Mouse (Mus musculus) adrenal gland (tissue): ENCODE measurements around the gene Kcnv2.

ENCODE experiments used
- intact Hi-C: fragments of 180-260 bp; cut with DNase I; formaldehyde crosslinking; loops from one replicate; pipeline ENCODE4 v1.15.1; 2025
- long read RNA-seq, 2 experiments: library from polyadenylated mRNA; unstranded; transcript quantifications; one replicate each; pipeline ENCODE4 v2.0.0; 2020; ENCODE audit warnings: borderline replicate concordance in 1 of 2; ENCODE audit not compliant: insufficient replicate concordance in 1 of 2

Kcnv2 gene
- long read RNA-seq, experiment 1, result 0 reads
- long read RNA-seq, experiment 2, result 0 reads

GRCm38 (mm10) chr19:27322281-27322680, at the start of gene Kcnv2:
TSS of gene Kcnv2 (plus strand) at chr19:27322588.
- intact Hi-C loops, result no loop called here

- intact Hi-C loops, result no loop called here
Measured at GRCm38 (mm10) chr19:27273385-27273784, 49.0 kb upstream of the Kcnv2 start.

GRCm38 (mm10) chr19:27274382-27274781, 48.0 kb upstream of the Kcnv2 start:
- intact Hi-C loops, result no loop called here

GRCm38 (mm10) chr19:27279174-27279573, 43.2 kb upstream of the Kcnv2 start:
- intact Hi-C loops, result no loop called here

GRCm38 (mm10) chr19:27310039-27310438, 12.3 kb upstream of the Kcnv2 start:
- intact Hi-C loops, result loop anchor here (5.0 kb wide), 1 partner anchor 43 kb away; no protein-coding TSS in a partner anchor

GRCm38 (mm10) chr19:27311311-27311710, 11.1 kb upstream of the Kcnv2 start:
- intact Hi-C loops, result loop anchor here (5.0 kb wide), 1 partner anchor 44 kb away; no protein-coding TSS in a partner anchor

GRCm38 (mm10) chr19:27312266-27313079, 9.9 kb upstream of the Kcnv2 start:
- intact Hi-C loops, result loop anchor here (5.0 kb wide), 1 partner anchor 45 kb away; no protein-coding TSS in a partner anchor

- intact Hi-C loops, result loop anchor here (5.0 kb wide), 1 partner anchor 46 kb away; no protein-coding TSS in a partner anchor
Measured at GRCm38 (mm10) chr19:27313080-27313413, 9.3 kb upstream of the Kcnv2 start.

GRCm38 (mm10) chr19:27316313-27317258, 5.8 kb upstream of the Kcnv2 start:
- intact Hi-C loops, result no loop called here

- intact Hi-C loops, result no loop called here
Measured at GRCm38 (mm10) chr19:27317337-27317736, 5.1 kb upstream of the Kcnv2 start.

- intact Hi-C loops, result no loop called here
Measured at GRCm38 (mm10) chr19:27322911-27323627, 681 bp downstream of the Kcnv2 start.

- intact Hi-C loops, result no loop called here
Measured at GRCm38 (mm10) chr19:27325558-27325957, 3.2 kb downstream of the Kcnv2 start.

- intact Hi-C loops, result no loop called here
Measured at GRCm38 (mm10) chr19:27327569-27327968, 5.2 kb downstream of the Kcnv2 start.

- intact Hi-C loops, result no loop called here
Measured at GRCm38 (mm10) chr19:27328166-27328565, 5.8 kb downstream of the Kcnv2 start.

GRCm38 (mm10) chr19:27328644-27329043, 6.3 kb downstream of the Kcnv2 start:
- intact Hi-C loops, result no loop called here

- intact Hi-C loops, result no loop called here
Measured at GRCm38 (mm10) chr19:27332207-27332794, 9.9 kb downstream of the Kcnv2 start.

- intact Hi-C loops, result no loop called here
Measured at GRCm38 (mm10) chr19:27336126-27336917, 13.9 kb downstream of the Kcnv2 start.

GRCm38 (mm10) chr19:27346501-27346900, 24.1 kb downstream of the Kcnv2 start:
- intact Hi-C loops, result no loop called here

- intact Hi-C loops, result no loop called here
Measured at GRCm38 (mm10) chr19:27351700-27352099, 29.3 kb downstream of the Kcnv2 start.

GRCm38 (mm10) chr19:27360381-27360780, 38.0 kb downstream of the Kcnv2 start:
- intact Hi-C loops, result no loop called here
